Mouse (Mus musculus) MEL (cell line): ENCODE data around the gene Gm6525. TPM values are rescaled to one million over a fixed set of nuclear protein-coding genes. Genes with fewer than 3 reads are reported as not detected.

Experiments
- DNase-seq: peaks from one replicate; pipeline ENCODE4 v3.0.0; 2011; ENCODE audit warnings: low read depth, low spot score
- H3K27ac ChIP-seq: 2 replicates; pipeline ENCODE4 v1.5.1; 2012; ENCODE audit warnings: low read depth, mild to moderate bottlenecking, control low read depth, low read length, moderate library complexity; ENCODE audit not compliant: control insufficient read depth
- H3K27me3 ChIP-seq, 2 experiments: fragments of 150-350 bp in 1 of 2; sonication (generic) in 1 of 2; 2 replicates each; pipeline ENCODE4 v1.6.1; 2012; ENCODE audit warnings: low read length in 2 of 2, mild to moderate bottlenecking in 2 of 2, improper control_type of control experiment in 1 of 2, moderate library complexity in 1 of 2; ENCODE audit not compliant: insufficient read depth in 2 of 2, control insufficient read depth in 1 of 2
- H3K36me3 ChIP-seq, 2 experiments: 2 replicates each; pipeline ENCODE4 v1.6.1; 2012 to 2014; ENCODE audit warnings: low read length in 2 of 2, improper control_type of control experiment in 1 of 2, inconsistent platforms in 1 of 2, mild to moderate bottlenecking in 1 of 2; ENCODE audit not compliant: insufficient read depth in 2 of 2, control insufficient read depth in 1 of 2
- H3K4me1 ChIP-seq, 2 experiments: fragments of 150-350 bp in 1 of 2; sonication (generic) in 1 of 2; 2 replicates each; pipeline ENCODE4 v1.6.1; 2012; ENCODE audit warnings: low read length in 2 of 2, improper control_type of control experiment in 1 of 2, mild to moderate bottlenecking in 1 of 2; ENCODE audit not compliant: insufficient read depth in 2 of 2, control insufficient read depth in 1 of 2
- H3K4me3 ChIP-seq, 2 experiments: fragments of 150-350 bp in 1 of 2; sonication (generic) in 1 of 2; 2 replicates each; pipeline ENCODE4 v1.5.1; 2012; ENCODE audit warnings: low read depth in 2 of 2, low read length in 2 of 2, mild to moderate bottlenecking in 2 of 2, moderate library complexity in 2 of 2, control low read depth in 1 of 2, improper control_type of control experiment in 1 of 2; ENCODE audit not compliant: control insufficient read depth in 1 of 2, insufficient read depth in 1 of 2
- H3K79me2 ChIP-seq: 2 replicates; pipeline ENCODE4 v1.6.1; 2012; ENCODE audit warnings: mild to moderate bottlenecking, low read length, moderate library complexity; ENCODE audit not compliant: control insufficient read depth, poor library complexity, insufficient read depth
- H3K9ac ChIP-seq: 2 replicates; pipeline ENCODE4 v1.6.1; 2012; ENCODE audit warnings: low read depth, mild to moderate bottlenecking, control low read depth, low read length, moderate library complexity; ENCODE audit not compliant: control insufficient read depth, poor library complexity, severe bottlenecking
- H3K9me3 ChIP-seq: fragments of 150-350 bp; sonication (generic); replicated peaks from 2 replicates; pipeline ENCODE4 v1.6.1; 2012; ENCODE audit warnings: mild to moderate bottlenecking, low read length, improper control_type of control experiment, moderate library complexity; ENCODE audit not compliant: insufficient read depth
- BHLHE40 ChIP-seq: IDR thresholded peaks from 2 replicates; pipeline ENCODE4 v1.6.1; 2012; ENCODE audit warnings: low read depth, mild to moderate bottlenecking, inconsistent platforms, low read length, improper control_type of control experiment, borderline replicate concordance
- CHD2 ChIP-seq: IDR thresholded peaks from 2 replicates; pipeline ENCODE4 v1.6.1; 2011; ENCODE audit warnings: low read length, improper control_type of control experiment
- E2F4 ChIP-seq: IDR thresholded peaks from 2 replicates; pipeline ENCODE4 v1.6.1; 2011; ENCODE audit warnings: low read depth, low read length, improper control_type of control experiment, borderline replicate concordance
- EP300 ChIP-seq, 2 experiments: IDR thresholded peaks; 2 replicates each; pipeline ENCODE4 v1.6.1; 2011; ENCODE audit warnings: improper control_type of control experiment in 2 of 2, low read length in 2 of 2, low read depth in 1 of 2, mild to moderate bottlenecking in 1 of 2
- ETS1 ChIP-seq: IDR thresholded peaks from 2 replicates; pipeline ENCODE4 v1.6.1; 2012; ENCODE audit warnings: low read depth, mild to moderate bottlenecking, inconsistent platforms, low read length, improper control_type of control experiment, moderate library complexity
- GABPA ChIP-seq: IDR thresholded peaks from 2 replicates; pipeline ENCODE4 v1.6.1; 2012; ENCODE audit warnings: low read depth, mild to moderate bottlenecking, inconsistent platforms, low read length, improper control_type of control experiment, moderate library complexity
- HCFC1 ChIP-seq: IDR thresholded peaks from 2 replicates; pipeline ENCODE4 v1.6.1; 2012; ENCODE audit warnings: low read depth, mild to moderate bottlenecking, inconsistent platforms, low read length, improper control_type of control experiment, moderate library complexity
- JUND ChIP-seq: IDR thresholded peaks from 2 replicates; pipeline ENCODE4 v1.6.1; 2011; ENCODE audit warnings: low read depth, mild to moderate bottlenecking, improper control_type of control experiment, low read length
- MAFK ChIP-seq: IDR thresholded peaks from 2 replicates; pipeline ENCODE4 v1.6.1; 2011; ENCODE audit warnings: low read depth, mild to moderate bottlenecking, low read length, improper control_type of control experiment, borderline replicate concordance
- MAX ChIP-seq: IDR thresholded peaks from 2 replicates; pipeline ENCODE4 v1.6.1; 2011; ENCODE audit warnings: low read length, improper control_type of control experiment
- MAZ ChIP-seq: IDR thresholded peaks from 2 replicates; pipeline ENCODE4 v1.6.1; 2012; ENCODE audit warnings: low read depth, mild to moderate bottlenecking, inconsistent platforms, low read length, improper control_type of control experiment
- MXI1 ChIP-seq: IDR thresholded peaks from 2 replicates; pipeline ENCODE4 v1.6.1; 2011; ENCODE audit warnings: mild to moderate bottlenecking, low read depth, low read length, improper control_type of control experiment
- MYB ChIP-seq: IDR thresholded peaks from 2 replicates; pipeline ENCODE4 v1.6.1; 2011; ENCODE audit warnings: mild to moderate bottlenecking, low read depth, low read length, improper control_type of control experiment
- MYC ChIP-seq: IDR thresholded peaks from 2 replicates; pipeline ENCODE4 v1.6.1; 2011; ENCODE audit warnings: low read depth, mild to moderate bottlenecking, low read length, improper control_type of control experiment, moderate library complexity
- NELFE ChIP-seq: IDR thresholded peaks from 2 replicates; pipeline ENCODE4 v1.6.1; 2011; ENCODE audit warnings: low read depth, low read length, improper control_type of control experiment
- NRF1 ChIP-seq: IDR thresholded peaks from 2 replicates; pipeline ENCODE4 v1.6.1; 2014; ENCODE audit warnings: low read depth, mild to moderate bottlenecking, inconsistent platforms, low read length, improper control_type of control experiment, moderate library complexity; ENCODE audit not compliant: poor library complexity, insufficient read depth, severe bottlenecking
- POLR2A ChIP-seq, 2 experiments: IDR thresholded peaks; 2 replicates each; pipeline ENCODE4 v1.6.1; 2011 to 2012; ENCODE audit warnings: low read length in 2 of 2, mild to moderate bottlenecking in 2 of 2, control low read depth in 1 of 2, improper control_type of control experiment in 1 of 2, low read depth in 1 of 2, moderate library complexity in 1 of 2; ENCODE audit not compliant: control insufficient read depth in 1 of 2, insufficient read depth in 1 of 2, poor library complexity in 1 of 2
- POLR2AphosphoS2 ChIP-seq: IDR thresholded peaks from 2 replicates; pipeline ENCODE4 v1.6.1; 2011; ENCODE audit warnings: low read length, improper control_type of control experiment
- POLR2AphosphoS5 ChIP-seq: IDR thresholded peaks from 2 replicates; pipeline ENCODE4 v1.6.1; 2012; ENCODE audit warnings: low read depth, borderline replicate concordance, mild to moderate bottlenecking, inconsistent platforms, low read length, moderate library complexity, mixed read lengths
- RAD21 ChIP-seq: IDR thresholded peaks from 2 replicates; pipeline ENCODE4 v1.6.1; 2011; ENCODE audit warnings: mild to moderate bottlenecking, low read depth, low read length, improper control_type of control experiment
- TAL1 ChIP-seq: IDR thresholded peaks from 2 replicates; pipeline ENCODE4 v1.6.1; 2012; ENCODE audit warnings: mild to moderate bottlenecking, inconsistent platforms, low read length, moderate library complexity, mixed read lengths
- UBTF ChIP-seq: IDR thresholded peaks from 2 replicates; pipeline ENCODE4 v1.6.1; 2012; ENCODE audit warnings: low read depth, mild to moderate bottlenecking, inconsistent platforms, low read length, improper control_type of control experiment, moderate library complexity, borderline replicate concordance; ENCODE audit not compliant: insufficient read depth
- USF1 ChIP-seq: IDR thresholded peaks from 2 replicates; pipeline ENCODE4 v1.6.1; 2014; ENCODE audit warnings: low read depth, mild to moderate bottlenecking, inconsistent platforms, low read length, improper control_type of control experiment, moderate library complexity
- ZKSCAN1 ChIP-seq: IDR thresholded peaks from 2 replicates; pipeline ENCODE4 v1.6.1; 2012; ENCODE audit warnings: low read depth, mild to moderate bottlenecking, inconsistent platforms, low read length, improper control_type of control experiment, moderate library complexity
- ZMIZ1 ChIP-seq: IDR thresholded peaks from 2 replicates; pipeline ENCODE4 v1.6.1; 2012; ENCODE audit warnings: low read depth, mild to moderate bottlenecking, inconsistent platforms, low read length, improper control_type of control experiment, moderate library complexity
- ZNF384 ChIP-seq: IDR thresholded peaks from 2 replicates; pipeline ENCODE4 v1.6.1; 2012; ENCODE audit warnings: low read depth, mild to moderate bottlenecking, inconsistent platforms, low read length, improper control_type of control experiment
- polyA plus RNA-seq, 2 experiments: library from polyadenylated mRNA; stranded (reverse) in 1 of 2; unstranded in 1 of 2; fragments of >175 nt in 1 of 2; fragments of >200 nt in 1 of 2; gene quantifications; 2 replicates each; pipeline versions ENCODE4 v1.2.1 to v1.2.4; 2012; ENCODE audit warnings: low replicate concordance in 2 of 2, low read depth in 1 of 2; ENCODE audit not compliant: insufficient read length in 2 of 2, insufficient read depth in 1 of 2, missing spikeins in 1 of 2
- total RNA-seq: library from RNA; depleted of rRNA; stranded (reverse); fragments of 300-350 nt; gene quantifications from 2 replicates; pipeline ENCODE4 v1.2.3, GENCODE M21; 2012

The Gm6525 gene
- total and polyA plus RNA-seq, 3 experiments = 0.35 to 0.85 TPM; not detected in 1

DNA sequence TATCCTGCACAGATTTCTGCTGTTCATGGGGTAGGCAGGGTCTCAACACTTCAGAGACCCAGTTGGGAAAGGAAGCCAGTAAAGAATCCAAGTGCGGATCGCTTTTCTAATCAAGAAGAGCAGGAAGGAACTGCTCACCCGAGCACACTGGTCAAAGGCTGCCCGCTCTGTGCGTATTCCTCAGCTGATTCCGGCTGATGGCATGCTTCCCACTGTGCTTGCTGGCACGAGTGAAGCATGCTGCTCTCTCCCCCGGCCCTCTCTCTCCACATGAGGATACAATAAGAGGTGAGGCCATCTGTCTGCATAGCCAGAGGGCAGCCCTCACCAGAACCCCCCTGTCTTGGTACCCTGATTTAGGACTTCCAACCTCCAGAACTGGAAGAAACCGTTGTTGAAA is 41.3 kb downstream of the Gm6525 start:
- TF ChIP-seq POLR2AphosphoS5 (no peak), NRF1 (no peak), GABPA (no peak), CHD2 (no peak), USF1 (no peak), MAZ (no peak), POLR2AphosphoS2 (no peak), UBTF (no peak), TAL1 (no peak), NELFE (no peak), POLR2A (IDR thresholded peaks at IDR 0.05; ENCODE audit: control insufficient read depth in 1 of 2, insufficient read depth in 1 of 2, low read depth in 1 of 2, low read length in 2 of 2, poor library complexity in 1 of 2) (no peak), ETS1 (no peak), RAD21 (no peak), MAX (no peak), ZNF384 (no peak), JUND (no peak), ZMIZ1 (no peak), MYB (no peak), MXI1 (no peak), EP300 (IDR thresholded peaks at IDR 0.05; ENCODE audit: low read depth in 1 of 2, low read length in 2 of 2) (no peak)
- no peak for DNase-seq
- Histone ChIP-seq H3K27ac (no peak overlapping the region), H3K9me3 (no peaks in the 10 kb centered on the region), H3K27me3 (no peaks in the 10 kb centered on the region), H3K9ac (no peak overlapping the region), H3K4me3 (no peak overlapping the region), H3K4me1 (no peaks in the 10 kb centered on the region), H3K36me3 (no peaks in the 10 kb centered on the region), H3K79me2 (no peaks in the 10 kb centered on the region)

GRCm38 (mm10) chr3:84215743-84216360 is 41.9 kb downstream of the Gm6525 start:
- no peak overlapping the region for H3K27ac ChIP-seq
- no peaks in the 10 kb centered on the region for H3K36me3 ChIP-seq
- no peaks in the 10 kb centered on the region for H3K4me1 ChIP-seq
- no peak for DNase-seq
- H3K9me3 ChIP-seq = no peaks in the 10 kb centered on the region
- H3K9ac ChIP-seq = no peak overlapping the region
- H3K79me2 ChIP-seq = no peaks in the 10 kb centered on the region
- TF ChIP-seq ZNF384 (no peak), ETS1 (no peak), GABPA (no peak), MYC (no peak), E2F4 (no peak), CHD2 (no peak), ZKSCAN1 (no peak), HCFC1 (no peak), BHLHE40 (no peak), MAZ (no peak), USF1 (no peak), MAFK (no peak), NELFE (no peak), RAD21 (no peak)
- no peaks in the 10 kb centered on the region for H3K27me3 ChIP-seq
- no peak overlapping the region for H3K4me3 ChIP-seq
